Mouse (Mus musculus): ENCODE measurements around the gene Mrpl3.

- TF ChIP-seq CTCF (conservative IDR thresholded peaks at IDR 0.05; ENCODE audit: low read length) (no peak), POU5F1 (IDR thresholded peaks at IDR 0.05; ENCODE audit: borderline replicate concordance, low read length) (no peak)
Observed at GRCm38 (mm10) chr9:105072991-105073748, 20.1 kb downstream of the Mrpl3 start.

All from E14TG2a.4 (cell line).